Comparison of ENCODE assay signal across 28 mouse cellular contexts in genomic region chr7:101733042-101733441, GRCm38 (mm10).
DNase-seq lines count a peak whose midpoint lies in the region; ATAC-seq and TF ChIP-seq lines count a peak whose summit lies in the region.
"Had no signal": no experiment of that assay in that cellular context is flagged by ENCODE, and none has a peak within 500 bp of the region (broad histone marks: within the 10 kb centered on the region; RNA-seq: fewer than 3 reads in every experiment).

No protein-coding gene starts in this region.

- no peak overlapping the region for H3K9ac ChIP-seq in forebrain, embryonic 11.5 days (ENCODE audit: low read length)
- no peak overlapping the region for H3K9ac ChIP-seq in forebrain, postnatal 0 days
- H3K9ac ChIP-seq in midbrain, embryonic 15.5 days = no peak overlapping the region
- H3K9ac ChIP-seq: embryonic facial prominence, embryonic 12.5 days; embryonic facial prominence, embryonic 15.5 days; heart, embryonic 12.5 days; heart, embryonic 15.5 days; hindbrain, embryonic 14.5 days; intestine, embryonic 15.5 days had no signal

- peaks cover 5% of the 10 kb centered on the region; the same call in 1 of the 2 replicates for H3K4me1 ChIP-seq in forebrain, embryonic 11.5 days (replicated peaks; ENCODE audit: control insufficient read depth, insufficient read depth, low read length)
- H3K4me1 ChIP-seq in forebrain, postnatal 0 days (ENCODE audit: insufficient read depth) = no peaks in the 10 kb centered on the region
- H3K4me1 ChIP-seq in midbrain, embryonic 10.5 days = peaks cover 38% of the 10 kb centered on the region
- 0 out of 2 replicates have a peak, but pooled peaks cover 3% of the 10 kb centered on the region for H3K4me1 ChIP-seq in midbrain, embryonic 15.5 days
- H3K4me1 ChIP-seq in lung, adult 2 months (ENCODE audit: control insufficient read depth, insufficient read depth, low read length) = no peaks in the 10 kb centered on the region
- H3K4me1 ChIP-seq: embryonic facial prominence, embryonic 12.5 days; embryonic facial prominence, embryonic 15.5 days; heart, embryonic 12.5 days; heart, embryonic 15.5 days; intestine, embryonic 15.5 days had no signal

- no peaks in the 10 kb centered on the region for H3K9me3 ChIP-seq in forebrain, embryonic 11.5 days (ENCODE audit: control insufficient read depth, low read length)
- H3K9me3 ChIP-seq in forebrain, postnatal 0 days (ENCODE audit: low read length) = no peaks in the 10 kb centered on the region
- H3K9me3 ChIP-seq in midbrain, embryonic 10.5 days (replicated peaks) = no peaks in the 10 kb centered on the region
- no peaks in the 10 kb centered on the region for H3K9me3 ChIP-seq in midbrain, embryonic 15.5 days
- H3K9me3 ChIP-seq: embryonic facial prominence, embryonic 12.5 days; embryonic facial prominence, embryonic 15.5 days; G1E; heart, embryonic 12.5 days; heart, embryonic 15.5 days; intestine, embryonic 15.5 days had no signal

- 36% methylated on average over 2 of the region's 2 CpGs for WGBS in forebrain, embryonic 11.5 days
- WGBS in forebrain, postnatal 0 days = 43% methylated on average over 2 of the region's 2 CpGs
- WGBS in midbrain, embryonic 10.5 days = 39% methylated on average over 2 of the region's 2 CpGs
- WGBS in midbrain, embryonic 15.5 days = 38% methylated on average over 2 of the region's 2 CpGs
- WGBS in lung, adult 2 months = 93% methylated on average over 2 of the region's 2 CpGs

- H3K27ac ChIP-seq in forebrain, embryonic 11.5 days (ENCODE audit: low read depth, low read length) = 0 out of 2 replicates have a peak overlapping the region, but pooled peaks have one; percentile 3
- no peak overlapping the region for H3K27ac ChIP-seq in forebrain, postnatal 0 days (ENCODE audit: low read depth, low read length)
- H3K27ac ChIP-seq in midbrain, embryonic 10.5 days (replicated peaks) = peak overlapping the region; percentile 71
- H3K27ac ChIP-seq in midbrain, embryonic 15.5 days = no peak overlapping the region
- H3K27ac ChIP-seq: embryonic facial prominence, embryonic 12.5 days; embryonic facial prominence, embryonic 15.5 days; heart, embryonic 15.5 days; hindbrain, embryonic 14.5 days; intestine, embryonic 15.5 days had no signal

- H3K4me2 ChIP-seq in forebrain, embryonic 11.5 days (ENCODE audit: low read depth, low read length, severe bottlenecking) = no peak overlapping the region
- H3K4me2 ChIP-seq in forebrain, postnatal 0 days (ENCODE audit: low read depth) = no peak overlapping the region
- H3K4me2 ChIP-seq in midbrain, embryonic 15.5 days = no peak overlapping the region
- H3K4me2 ChIP-seq: embryonic facial prominence, embryonic 12.5 days; embryonic facial prominence, embryonic 15.5 days; heart, embryonic 12.5 days; heart, embryonic 15.5 days; hindbrain, embryonic 14.5 days; intestine, embryonic 15.5 days had no signal

- ATAC-seq in forebrain, embryonic 11.5 days (replicated peaks; ENCODE audit: low FRiP score) = peak; percentile 69
- no peak for ATAC-seq in forebrain, postnatal 0 days
- ATAC-seq in midbrain, embryonic 15.5 days (replicated peaks) = no peak
- ATAC-seq: forebrain, embryonic 16.5 days; intestine, embryonic 15.5 days; Patski had no signal

- no peak for TF ChIP-seq POLR2A in brain, embryonic 14.5 days (IDR thresholded peaks at IDR 0.05; ENCODE audit: borderline replicate concordance, extremely low read depth, insufficient read depth, insufficient read length, poor library complexity, severe bottlenecking)
- TF ChIP-seq POLR2A in lung, adult 2 months (IDR thresholded peaks at IDR 0.05; ENCODE audit: borderline replicate concordance, extremely low read depth, low read depth, low read length) = no peak

- H3K27me3 ChIP-seq in forebrain, embryonic 11.5 days (ENCODE audit: control insufficient read depth, insufficient read depth, low read length) = no peaks in the 10 kb centered on the region
- no peaks in the 10 kb centered on the region for H3K27me3 ChIP-seq in forebrain, postnatal 0 days (ENCODE audit: insufficient read depth, low read length)
- no peaks in the 10 kb centered on the region for H3K27me3 ChIP-seq in midbrain, embryonic 10.5 days (ENCODE audit: low read depth, poor library complexity, severe bottlenecking)
- H3K27me3 ChIP-seq in midbrain, embryonic 15.5 days (replicated peaks) = no peaks in the 10 kb centered on the region
- H3K27me3 ChIP-seq: CH12.LX; embryonic facial prominence, embryonic 12.5 days; embryonic facial prominence, embryonic 15.5 days; heart, embryonic 12.5 days; heart, embryonic 15.5 days; intestine, embryonic 15.5 days; Patski had no signal

- TF ChIP-seq CTCF in forebrain, postnatal 0 days (IDR thresholded peaks at IDR 0.05; ENCODE audit: low read depth) = no peak
- TF ChIP-seq CTCF in brain, embryonic 14.5 days (IDR thresholded peaks at IDR 0.05; ENCODE audit: borderline replicate concordance, extremely low read depth, insufficient read depth, insufficient read length) = no peak
- TF ChIP-seq CTCF in lung, adult 2 months (IDR thresholded peaks at IDR 0.05; ENCODE audit: insufficient read depth, low read length) = no peak

- H3K36me3 ChIP-seq in forebrain, embryonic 11.5 days (ENCODE audit: control insufficient read depth, insufficient read depth, low read length) = no peaks in the 10 kb centered on the region
- no peaks in the 10 kb centered on the region for H3K36me3 ChIP-seq in forebrain, postnatal 0 days (ENCODE audit: insufficient read depth)
- no peaks in the 10 kb centered on the region for H3K36me3 ChIP-seq in midbrain, embryonic 10.5 days
- no peaks in the 10 kb centered on the region for H3K36me3 ChIP-seq in midbrain, embryonic 15.5 days (replicated peaks)
- H3K36me3 ChIP-seq: embryonic facial prominence, embryonic 12.5 days; embryonic facial prominence, embryonic 15.5 days; heart, embryonic 12.5 days; heart, embryonic 15.5 days; intestine, embryonic 15.5 days had no signal

- DNase-seq in forebrain, embryonic 11.5 days (ENCODE audit: low spot score) = no peak
- DNase-seq in forebrain, postnatal 0 days = no peak
- peak; percentile 39 for DNase-seq in midbrain, embryonic 10.5 days (ENCODE audit: low spot score)
- DNase-seq in brain, embryonic 14.5 days (ENCODE audit: low read depth) = peak; percentile 33
- no peak for DNase-seq in lung, adult 2 months
- DNase-seq: adrenal gland, postnatal 10 days; adrenal gland, postnatal 36 days; B cell, adult 2 months; cerebellum, adult 11 months; cerebellum, adult 2 months; cerebellum, adult 9-11 months; cerebellum, postnatal 25 days; gastrocnemius, postnatal 25 days; heart, adult 18-20 months; heart, postnatal 10 days; heart, postnatal 36 days; kidney, adult 11 months had no signal

- H3K4me3 ChIP-seq in forebrain, embryonic 11.5 days (ENCODE audit: low read depth, low read length) = no peak overlapping the region
- no peak overlapping the region for H3K4me3 ChIP-seq in forebrain, postnatal 0 days (ENCODE audit: low read depth, low read length)
- no peak overlapping the region for H3K4me3 ChIP-seq in midbrain, embryonic 10.5 days
- H3K4me3 ChIP-seq in midbrain, embryonic 15.5 days = no peak overlapping the region
- H3K4me3 ChIP-seq in lung, adult 2 months (replicated peaks; ENCODE audit: extremely low read depth, low read depth, low read length) = no peak overlapping the region
- H3K4me3 ChIP-seq: embryonic facial prominence, embryonic 12.5 days; embryonic facial prominence, embryonic 15.5 days; heart, embryonic 12.5 days; heart, embryonic 15.5 days; intestine, embryonic 15.5 days had no signal

Comparison
In these comparisons a context has a peak if more than half of its experiments do, and no peak if none do; other contexts are left out.
1. H3K27ac ChIP-seq: peak in forebrain, embryonic 11.5 days (single experiment) and midbrain, embryonic 10.5 days (single experiment); none in forebrain, postnatal 0 days (single experiment) and midbrain, embryonic 15.5 days (single experiment).
2. DNase-seq: peak in midbrain, embryonic 10.5 days (single experiment) and brain, embryonic 14.5 days (single experiment); none in forebrain, embryonic 11.5 days (single experiment), forebrain, postnatal 0 days (single experiment) and lung, adult 2 months (single experiment).